Mouse (Mus musculus) lung, adult 2 months (tissue): ENCODE measurements around the gene Agap1.

Experiments used
- CTCF ChIP-seq: fragments of 200-500 bp; IDR thresholded peaks from 2 replicates; pipeline ENCODE4 v1.5.1; 2011; ENCODE audit warnings: mild to moderate bottlenecking, low read length, control low read depth; ENCODE audit not compliant: insufficient read depth
- POLR2A ChIP-seq: fragments of 200-500 bp; IDR thresholded peaks from 2 replicates; pipeline ENCODE4 v1.6.1; 2011; ENCODE audit warnings: low read depth, mild to moderate bottlenecking, control low read depth, low read length, borderline replicate concordance; ENCODE audit errors: extremely low read depth

GRCm38 (mm10) chr1:89631747-89632146, 177.1 kb downstream of the Agap1 start:
- TF ChIP-seq CTCF (peak; percentile 24; the same call in 1 of the 2 replicates), POLR2A (no peak)
